Mouse (Mus musculus) brain, embryonic 14.5 days (tissue): ENCODE measurements around the gene 4930539E08Rik.

Source experiments
- CTCF ChIP-seq: fragments of 200-500 bp; IDR thresholded peaks from 2 replicates; pipeline ENCODE4 v1.5.1; 2012; ENCODE audit warnings: inconsistent platforms, mild to moderate bottlenecking, moderate library complexity, borderline replicate concordance; ENCODE audit not compliant: insufficient read depth, insufficient read length; ENCODE audit errors: extremely low read depth
- POLR2A ChIP-seq: fragments of 200-500 bp; IDR thresholded peaks from 2 replicates; pipeline ENCODE4 v1.6.1; 2012; ENCODE audit warnings: mild to moderate bottlenecking, inconsistent platforms, borderline replicate concordance; ENCODE audit not compliant: poor library complexity, insufficient read depth, insufficient read length, severe bottlenecking; ENCODE audit errors: extremely low read depth

DNA sequence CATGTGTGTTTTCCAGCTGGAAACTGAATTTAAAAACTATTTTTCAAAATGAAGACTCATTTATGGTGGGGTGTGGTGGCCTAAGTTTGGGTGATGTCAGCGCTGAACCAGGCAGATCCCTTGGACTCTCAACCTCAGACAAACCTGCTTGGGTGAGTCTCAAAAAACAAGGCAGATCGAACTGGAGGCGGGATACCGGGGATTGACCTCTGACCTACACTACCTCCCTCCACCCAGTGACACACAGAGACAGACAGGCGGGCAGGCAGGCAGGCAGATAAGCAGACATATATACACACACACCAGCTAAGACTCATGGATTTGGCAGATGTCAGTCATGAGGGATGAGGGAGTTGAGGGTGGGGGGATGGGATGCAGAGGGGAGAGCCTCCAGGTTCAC lies 16.9 kb downstream of the 4930539E08Rik start:
- no peak for TF ChIP-seq POLR2A
- no peak for TF ChIP-seq CTCF
